Mouse (Mus musculus): Measurements from ENCODE around the gene Supt3. TPM values are rescaled to one million over a fixed set of nuclear protein-coding genes. Genes with fewer than 3 reads are reported as not detected.

The Supt3 gene
- total and polyA plus RNA-seq, 2 experiments from 2014 or later = 7.4 to 24.9 TPM

- no peak for TF ChIP-seq CTCF (IDR thresholded peaks at IDR 0.05; ENCODE audit: low read depth)
- H3K4me1 ChIP-seq (ENCODE audit: insufficient read depth, low read length) = no peaks in the 10 kb centered on the region
- no peak overlapping the region for H3K4me2 ChIP-seq (ENCODE audit: low read depth, low read length)
- no peak overlapping the region for H3K27ac ChIP-seq
- no peaks in the 10 kb centered on the region for H3K9me3 ChIP-seq (ENCODE audit: low read length)
- DNase-seq (ENCODE audit: low spot score) (no peak), ATAC-seq (no peak)
- no peak overlapping the region for H3K9ac ChIP-seq (replicated peaks; ENCODE audit: low read length)
- H3K4me3 ChIP-seq (ENCODE audit: low read length) = no peak overlapping the region
- H3K27me3 ChIP-seq (ENCODE audit: insufficient read depth, low read length) = no peaks in the 10 kb centered on the region
- WGBS = 92% methylated on average over 11 of the region's 11 CpGs
- no peaks in the 10 kb centered on the region for H3K36me3 ChIP-seq (ENCODE audit: insufficient read depth, low read length)
Measured at GRCm38 (mm10) chr17:44766318-44766717, 10.6 kb upstream of the Supt3 start.

DNA sequence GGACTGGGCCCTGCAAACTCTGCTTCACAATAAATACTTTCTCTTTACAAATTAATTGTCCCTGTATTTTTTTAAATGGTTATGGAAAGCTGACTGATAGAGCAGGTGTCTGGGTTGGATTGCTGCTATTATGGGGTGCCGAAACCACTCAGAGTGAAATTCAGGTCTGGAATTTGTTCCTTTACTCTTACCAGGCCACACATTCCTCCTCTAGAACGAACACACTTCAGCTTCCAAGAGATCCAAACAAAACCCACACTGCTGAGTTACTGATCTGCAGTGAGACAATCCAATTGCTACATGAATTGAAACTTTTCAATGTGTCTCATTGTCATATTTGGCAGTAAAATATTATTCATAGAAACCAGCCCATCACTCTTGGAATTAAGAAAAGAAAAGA is 10.0 kb upstream of the Supt3 start:
- no peak overlapping the region for H3K4me2 ChIP-seq (ENCODE audit: low read depth, low read length)
- H3K4me1 ChIP-seq (ENCODE audit: insufficient read depth, low read length) = no peaks in the 10 kb centered on the region
- DNase-seq (ENCODE audit: low spot score) (no peak), ATAC-seq (no peak)
- no peaks in the 10 kb centered on the region for H3K9me3 ChIP-seq (ENCODE audit: low read length)
- no peaks in the 10 kb centered on the region for H3K27me3 ChIP-seq (ENCODE audit: insufficient read depth, low read length)
- WGBS = 65% methylated on average over 2 of the region's 2 CpGs
- H3K9ac ChIP-seq (replicated peaks; ENCODE audit: low read length) = no peak overlapping the region
- no peak overlapping the region for H3K4me3 ChIP-seq (ENCODE audit: low read length)
- H3K36me3 ChIP-seq (ENCODE audit: insufficient read depth, low read length) = no peaks in the 10 kb centered on the region
- no peak for TF ChIP-seq CTCF (IDR thresholded peaks at IDR 0.05; ENCODE audit: low read depth)
- no peak overlapping the region for H3K27ac ChIP-seq

DNA sequence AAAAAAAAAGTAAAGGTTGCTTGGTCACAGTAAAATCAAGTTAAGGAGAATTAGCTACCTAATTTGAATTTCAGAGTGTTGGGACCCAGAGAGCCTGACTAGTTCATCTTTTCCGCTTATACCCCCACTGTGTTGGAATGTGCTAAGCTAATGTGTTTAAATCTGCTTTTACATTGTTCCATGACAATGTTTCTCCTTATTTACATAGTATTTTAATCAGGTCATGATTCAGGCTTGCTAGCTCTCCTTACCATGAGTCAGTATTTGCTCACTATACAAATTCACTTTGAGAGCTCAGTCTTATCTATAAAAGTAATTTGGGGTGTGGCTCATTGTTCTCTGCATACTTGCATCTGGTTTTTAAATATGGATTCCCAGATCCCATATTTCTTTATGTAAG is 9.6 kb upstream of the Supt3 start:
- DNase-seq (ENCODE audit: low spot score) (no peak), ATAC-seq (no peak)
- H3K9me3 ChIP-seq (ENCODE audit: low read length) = no peaks in the 10 kb centered on the region
- no peak for TF ChIP-seq CTCF (IDR thresholded peaks at IDR 0.05; ENCODE audit: low read depth)
- no peaks in the 10 kb centered on the region for H3K36me3 ChIP-seq (ENCODE audit: insufficient read depth, low read length)
- H3K27ac ChIP-seq = no peak overlapping the region
- WGBS = 78% methylated on average over 1 of the region's 1 CpGs
- no peak overlapping the region for H3K4me2 ChIP-seq (ENCODE audit: low read depth, low read length)
- no peak overlapping the region for H3K9ac ChIP-seq (replicated peaks; ENCODE audit: low read length)
- H3K4me3 ChIP-seq (ENCODE audit: low read length) = no peak overlapping the region
- H3K27me3 ChIP-seq (ENCODE audit: insufficient read depth, low read length) = no peaks in the 10 kb centered on the region
- no peaks in the 10 kb centered on the region for H3K4me1 ChIP-seq (ENCODE audit: insufficient read depth, low read length)

DNA sequence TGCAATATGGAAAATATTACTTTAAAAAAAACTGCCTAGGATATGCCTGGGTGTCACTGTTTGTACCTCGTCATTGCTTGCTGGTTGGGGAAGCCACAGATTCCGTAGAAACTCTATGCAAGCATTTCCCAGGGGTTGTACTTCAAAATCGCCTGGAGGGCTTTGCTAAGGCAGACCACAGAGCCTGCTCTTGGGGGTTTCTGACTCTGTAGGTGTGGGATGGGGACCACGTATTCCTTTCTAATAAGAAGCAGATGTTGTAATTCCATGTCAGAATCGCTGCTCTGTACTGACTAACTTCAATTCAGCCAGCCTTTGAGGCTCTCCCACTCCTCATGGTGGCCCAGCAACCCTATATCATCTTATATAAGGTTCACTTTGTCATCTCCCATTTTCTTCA is 8.4 kb upstream of the Supt3 start:
- H3K9ac ChIP-seq (replicated peaks; ENCODE audit: low read length) = no peak overlapping the region
- no peak for DNase-seq (ENCODE audit: low spot score)
- H3K36me3 ChIP-seq (ENCODE audit: insufficient read depth, low read length) = no peaks in the 10 kb centered on the region
- H3K4me2 ChIP-seq (ENCODE audit: low read depth, low read length) = no peak overlapping the region
- H3K9me3 ChIP-seq (ENCODE audit: low read length) = no peaks in the 10 kb centered on the region
- no peak for ATAC-seq
- H3K27me3 ChIP-seq (ENCODE audit: insufficient read depth, low read length) = no peaks in the 10 kb centered on the region
- H3K4me3 ChIP-seq (ENCODE audit: low read length) = no peak overlapping the region
- H3K27ac ChIP-seq = no peak overlapping the region
- TF ChIP-seq CTCF (IDR thresholded peaks at IDR 0.05; ENCODE audit: low read depth) = no peak
- WGBS = 83% methylated on average over 5 of the region's 5 CpGs
- H3K4me1 ChIP-seq (ENCODE audit: insufficient read depth, low read length) = no peaks in the 10 kb centered on the region

- WGBS = 84% methylated on average over 2 of the region's 2 CpGs
- Histone ChIP-seq H3K4me1 (ENCODE audit: insufficient read depth, low read length) (no peaks in the 10 kb centered on the region), H3K9me3 (ENCODE audit: low read length) (no peaks in the 10 kb centered on the region), H3K9ac (replicated peaks; ENCODE audit: low read length) (no peak overlapping the region), H3K4me3 (ENCODE audit: low read length) (no peak overlapping the region), H3K36me3 (ENCODE audit: insufficient read depth, low read length) (no peaks in the 10 kb centered on the region), H3K27me3 (ENCODE audit: insufficient read depth, low read length) (no peaks in the 10 kb centered on the region), H3K27ac (no peak overlapping the region), H3K4me2 (ENCODE audit: low read depth, low read length) (no peak overlapping the region)
- ATAC-seq = no peak
- no peak for TF ChIP-seq CTCF (IDR thresholded peaks at IDR 0.05; ENCODE audit: low read depth)
- DNase-seq (ENCODE audit: low spot score) = no peak
Measured at GRCm38 (mm10) chr17:44770871-44771270, 6.1 kb upstream of the Supt3 start.

GRCm38 (mm10) chr17:44772576-44772975 is 4.4 kb upstream of the Supt3 start:
- Histone ChIP-seq H3K9ac (replicated peaks; ENCODE audit: low read length) (no peak overlapping the region), H3K36me3 (ENCODE audit: insufficient read depth, low read length) (no peaks in the 10 kb centered on the region), H3K27ac (no peak overlapping the region), H3K27me3 (ENCODE audit: insufficient read depth, low read length) (no peaks in the 10 kb centered on the region), H3K4me3 (ENCODE audit: low read length) (no peak overlapping the region), H3K9me3 (ENCODE audit: low read length) (no peaks in the 10 kb centered on the region), H3K4me1 (ENCODE audit: insufficient read depth, low read length) (no peaks in the 10 kb centered on the region), H3K4me2 (ENCODE audit: low read depth, low read length) (no peak overlapping the region)
- 92% methylated on average over 2 of the region's 2 CpGs for WGBS
- ATAC-seq = no peak
- TF ChIP-seq CTCF (IDR thresholded peaks at IDR 0.05; ENCODE audit: low read depth) = no peak
- DNase-seq (ENCODE audit: low spot score) = no peak

- H3K4me1 ChIP-seq (ENCODE audit: insufficient read depth, low read length) = no peaks in the 10 kb centered on the region
- peak; percentile 43 for TF ChIP-seq CTCF (IDR thresholded peaks at IDR 0.05; ENCODE audit: low read depth)
- peak overlapping the region; percentile 67 for H3K4me2 ChIP-seq (ENCODE audit: low read depth, low read length)
- WGBS = under 1% methylated on average over 30 of the region's 35 CpGs
- H3K36me3 ChIP-seq (ENCODE audit: insufficient read depth, low read length) = no peaks in the 10 kb centered on the region
- H3K27me3 ChIP-seq (ENCODE audit: insufficient read depth, low read length) = no peaks in the 10 kb centered on the region
- peak overlapping the region; percentile 73 for H3K9ac ChIP-seq (replicated peaks; ENCODE audit: low read length)
- peak overlapping the region; percentile 90 for H3K27ac ChIP-seq
- DNase-seq (ENCODE audit: low spot score) (peak; percentile 82), ATAC-seq (peak; percentile 89)
- H3K9me3 ChIP-seq (ENCODE audit: low read length) = no peaks in the 10 kb centered on the region
- peak overlapping the region; percentile 61 for H3K4me3 ChIP-seq (ENCODE audit: low read length)
Measured at GRCm38 (mm10) chr17:44777337-44777804, 419 bp downstream of the Supt3 start.
